Mouse (Mus musculus) adrenal gland, postnatal 4 days (tissue): ENCODE data around the gene Zdhhc8. TPM values are rescaled to one million over a fixed set of nuclear protein-coding genes. Genes with fewer than 3 reads are reported as not detected.

Experiments
- microRNA-seq: library from miRNA; unstranded; fragments of <30 nt; microRNA quantifications from one replicate; pipeline ENCODE4 v1.2.0, GENCODE M21; 2021
- total RNA-seq, 2 experiments: library from RNA; stranded (reverse); gene quantifications; 2 replicates each; pipeline ENCODE4 v1.2.3; 2021

Gene Zdhhc8
- total RNA-seq, 2 experiments from 2014 or later, result 26.7 to 27.0 TPM

Small RNA genes within 50 kb of the gene (microRNA-seq; reads per million reads assigned to microRNA genes)
- gene Gm24572 (1.6 reads per million), gene Mir1306 (259 reads per million, percentile 58 among the genes with 10 or more reads in this experiment)

Other genes starting within 250 kb of the Zdhhc8 start
- 10 to 100 TPM; 52.6 to 57.4 TPM for gene Dgcr6, start 182.3 kb downstream of the Zdhhc8 start, total RNA-seq
- 10 to 100 TPM; 13.8 to 19.0 TPM for gene Prodh, start 144.9 kb downstream of the Zdhhc8 start, total RNA-seq
- gene Rtn4r, start 107.5 kb downstream of the Zdhhc8 start, total RNA-seq, result under 1 TPM; 0.98 to 0.99 TPM
- not detected for gene Ccdc188, start 17.3 kb downstream of the Zdhhc8 start, total RNA-seq
- gene Trmt2a, start 13.5 kb upstream of the Zdhhc8 start, total RNA-seq, result 10 to 100 TPM; 55.7 to 58.8 TPM
- 100 to 1,000 TPM; 167 to 187 TPM for gene Ranbp1, start 13.6 kb upstream of the Zdhhc8 start, total RNA-seq
- gene Gm49776, start 23.2 kb upstream of the Zdhhc8 start, total RNA-seq, result not detected
- gene Dgcr8, start 54.1 kb upstream of the Zdhhc8 start, total RNA-seq, result 10 to 100 TPM; 49.7 to 58.4 TPM
- gene Tango2, start 113.0 kb upstream of the Zdhhc8 start, total RNA-seq, result 10 to 100 TPM; 42.3 to 45.5 TPM
- 10 to 100 TPM; 56.9 to 59.4 TPM for gene Arvcf, start 113.0 kb upstream of the Zdhhc8 start, total RNA-seq
- gene Txnrd2, start 191.2 kb upstream of the Zdhhc8 start, total RNA-seq, result 10 to 100 TPM; 60.2 to 67.6 TPM
- 100 to 1,000 TPM in 1 of 2 experiments, 10 to 100 TPM in 1; 99.0 to 129 TPM for gene Comt, start 191.7 kb upstream of the Zdhhc8 start, total RNA-seq